In genomic region chr8:72018141-72018540, GRCm38 (mm10) we compare ENCODE assay signal across 16 mouse cellular contexts. TPM values are rescaled to one million over a fixed set of nuclear protein-coding genes. Genes with fewer than 3 reads are reported as not detected.
DNase-seq lines count a peak whose midpoint lies in the region; ATAC-seq and TF ChIP-seq lines count a peak whose summit lies in the region.
"Had no signal": no experiment of that assay in that cellular context is flagged by ENCODE, and none has a peak within 500 bp of the region (broad histone marks: within the 10 kb centered on the region; RNA-seq: fewer than 3 reads in every experiment).

No protein-coding gene starts in this region.

- WGBS in hindbrain, postnatal 0 days: 63% methylated on average over 2 of the region's 2 CpGs
- WGBS in hindbrain, embryonic 16.5 days: 64% methylated on average over 2 of the region's 2 CpGs

- H3K36me3 ChIP-seq in hindbrain, postnatal 0 days (ENCODE audit: insufficient read depth, low read length): no peaks in the 10 kb centered on the region
- H3K36me3 ChIP-seq in hindbrain, embryonic 16.5 days (ENCODE audit: control insufficient read depth, insufficient read depth, low read length): no peaks in the 10 kb centered on the region
- H3K36me3 ChIP-seq: kidney, embryonic 15.5 days; neural tube, embryonic 12.5 days had no signal

- ATAC-seq in hindbrain, postnatal 0 days: no peak
- ATAC-seq in hindbrain, embryonic 16.5 days: no peak

- H3K4me1 ChIP-seq in hindbrain, postnatal 0 days (ENCODE audit: insufficient read depth, low read length): no peaks in the 10 kb centered on the region
- H3K4me1 ChIP-seq in hindbrain, embryonic 16.5 days (ENCODE audit: control insufficient read depth, insufficient read depth, low read depth, low read length): no peaks in the 10 kb centered on the region
- H3K4me1 ChIP-seq: kidney, embryonic 15.5 days; neural tube, embryonic 12.5 days had no signal

- no peaks in the 10 kb centered on the region for H3K27me3 ChIP-seq in hindbrain, postnatal 0 days (ENCODE audit: insufficient read depth, low read length)
- H3K27me3 ChIP-seq in hindbrain, embryonic 16.5 days (replicated peaks; ENCODE audit: control insufficient read depth, insufficient read depth, low read length): no peaks in the 10 kb centered on the region
- H3K27me3 ChIP-seq: kidney, embryonic 15.5 days; neural tube, embryonic 12.5 days had no signal

- H3K9ac ChIP-seq in hindbrain, postnatal 0 days (replicated peaks; ENCODE audit: low read length): no peak overlapping the region
- no peak overlapping the region for H3K9ac ChIP-seq in hindbrain, embryonic 16.5 days (ENCODE audit: low read depth, low read length)
- H3K9ac ChIP-seq: kidney, embryonic 15.5 days; neural tube, embryonic 12.5 days had no signal

- H3K27ac ChIP-seq in hindbrain, postnatal 0 days: no peak overlapping the region
- no peak overlapping the region for H3K27ac ChIP-seq in hindbrain, embryonic 16.5 days (ENCODE audit: low read depth, low read length)
- H3K27ac ChIP-seq: kidney, embryonic 15.5 days; neural tube, embryonic 12.5 days had no signal

- peak; percentile 42 for DNase-seq in adrenal gland, adult 2 months
- DNase-seq in adrenal gland, adult 8-10 months: no peak
- peak; percentile 19 for DNase-seq in hindbrain, postnatal 0 days (ENCODE audit: low spot score)
- peak; percentile 83 for DNase-seq in 3T3-L1 (ENCODE audit: low read depth, low spot score)
- DNase-seq in frontal cortex, postnatal 14 days (ENCODE audit: low spot score in 2 of 2): peak; percentile 9 to 10
- no peak for DNase-seq in testis, postnatal 10 days (ENCODE audit: low spot score)
- DNase-seq in lung, postnatal 10 days: no peak
- DNase-seq: embryo, embryonic 11 days; lung, adult 18-20 months; thymus, postnatal 36 days had no signal

- no peaks in the 10 kb centered on the region for H3K9me3 ChIP-seq in hindbrain, postnatal 0 days (ENCODE audit: low read length)
- no peaks in the 10 kb centered on the region for H3K9me3 ChIP-seq in hindbrain, embryonic 16.5 days (ENCODE audit: control insufficient read depth, low read length)
- H3K9me3 ChIP-seq: kidney, embryonic 15.5 days; neural tube, embryonic 12.5 days had no signal

- TF ChIP-seq CTCF in hindbrain, postnatal 0 days (IDR thresholded peaks at IDR 0.05; ENCODE audit: low read depth): no peak

- H3K4me3 ChIP-seq in hindbrain, postnatal 0 days (ENCODE audit: low read length): no peak overlapping the region
- no peak overlapping the region for H3K4me3 ChIP-seq in hindbrain, embryonic 16.5 days (ENCODE audit: low read length)
- H3K4me3 ChIP-seq: kidney, embryonic 15.5 days; neural tube, embryonic 12.5 days had no signal

- H3K4me2 ChIP-seq in hindbrain, postnatal 0 days (ENCODE audit: low read depth, low read length): no peak overlapping the region
- no peak overlapping the region for H3K4me2 ChIP-seq in hindbrain, embryonic 16.5 days (ENCODE audit: low read length)
- H3K4me2 ChIP-seq: kidney, embryonic 15.5 days; neural tube, embryonic 12.5 days had no signal

RNA-seq across cellular contexts. Expression of gene Cyp4f18, which starts 8.7 kb away (rescaled TPM):
- 10 to 100 TPM in 1 of 2 experiments, 1 to 10 TPM in 1; 8.1 to 15.7 TPM for total RNA-seq in adrenal gland, adult 2 months (2021)
- polyA plus RNA-seq in adrenal gland, adult 2 months (2012; rRNA removed): 10.8 and 19.0 TPM in 2 replicates
- 10 to 100 TPM in 2 of 4 experiments, 1 to 10 TPM in 2; 5.3 to 12.2 (median 8.6) TPM for total RNA-seq in adrenal gland, adult 8-10 months (2022)
- not detected in 2 replicates for total RNA-seq in hindbrain, postnatal 0 days (2014; rRNA removed)
- 0.46 and 0.78 TPM in 2 replicates for polyA plus RNA-seq in hindbrain, postnatal 0 days (2015; fragmentation: Nextera tagmentation; extraction: Ambion mirVana)
- polyA plus RNA-seq in hindbrain, embryonic 16.5 days (2015; fragmentation: Nextera tagmentation; extraction: Ambion mirVana): 0.88 and 0.92 TPM in 2 replicates

RNA-seq across cellular contexts. Expression of gene Olfr372, which starts 22.9 kb away (rescaled TPM):
- total RNA-seq in adrenal gland, adult 2 months (2021): not detected
- polyA plus RNA-seq in adrenal gland, adult 2 months (2012; rRNA removed): not detected in 2 replicates
- not detected for total RNA-seq in adrenal gland, adult 8-10 months (2022)
- not detected in 2 replicates for total RNA-seq in hindbrain, postnatal 0 days (2014; rRNA removed)
- not detected in 2 replicates for polyA plus RNA-seq in hindbrain, postnatal 0 days (2015; fragmentation: Nextera tagmentation; extraction: Ambion mirVana)
- not detected in 2 replicates for polyA plus RNA-seq in hindbrain, embryonic 16.5 days (2015; fragmentation: Nextera tagmentation; extraction: Ambion mirVana)
- polyA plus RNA-seq: forebrain, embryonic 11.5 days; heart, postnatal 0 days; kidney, embryonic 15.5 days; limb, embryonic 11.5 days; neural tube, embryonic 12.5 days had no signal

Comparison
In these comparisons a context has a peak if more than half of its experiments do, and no peak if none do; other contexts are left out.
1. DNase-seq: peak in adrenal gland, adult 2 months (single experiment), hindbrain, postnatal 0 days (single experiment), 3T3-L1 (single experiment) and frontal cortex, postnatal 14 days (2 of 2); none in adrenal gland, adult 8-10 months (single experiment), testis, postnatal 10 days (single experiment) and lung, postnatal 10 days (single experiment).